Mouse (Mus musculus) intestine, embryonic 15.5 days (tissue): ENCODE results near the gene Fbxo34. TPM values are rescaled to one million over a fixed set of nuclear protein-coding genes. Genes with fewer than 3 reads are reported as not detected.
A peak's percentile ranks its signal among the peaks of the same experiment; 100 is the strongest.
"Not testable (repeated sequence)": the region's sequence is repeated elsewhere in the genome, so short reads cannot be mapped to it uniquely, and the experiment has no call there.

Source experiments
- ATAC-seq: fragments of 200-750 bp; cut with Nextera tagmentation; 2 replicates; pipeline ENCODE4 v1.8.0; 2017; ENCODE audit warnings: moderate TSS enrichment, moderate library complexity
- H3K27ac ChIP-seq: fragments of 300-500 bp; sonication (generic); 2 replicates; pipeline ENCODE4 v1.5.1; 2015; ENCODE audit warnings: mild to moderate bottlenecking, inconsistent platforms
- H3K27me3 ChIP-seq: fragments of 300-500 bp; sonication (generic); replicated peaks from 2 replicates; pipeline ENCODE4 v1.6.1; 2015; ENCODE audit warnings: inconsistent platforms
- H3K36me3 ChIP-seq: fragments of 300-500 bp; sonication (generic); 2 replicates; pipeline ENCODE4 v1.6.1; 2015; ENCODE audit warnings: inconsistent platforms
- H3K4me1 ChIP-seq: fragments of 300-500 bp; sonication (generic); replicated peaks from 2 replicates; pipeline ENCODE4 v1.6.1; 2015; ENCODE audit warnings: inconsistent platforms
- H3K4me2 ChIP-seq: fragments of 300-500 bp; sonication (generic); replicated peaks from 2 replicates; pipeline ENCODE4 v1.6.1; 2015; ENCODE audit warnings: mild to moderate bottlenecking, inconsistent platforms
- H3K4me3 ChIP-seq: fragments of 300-500 bp; sonication (generic); replicated peaks from 2 replicates; pipeline ENCODE4 v1.5.1; 2015; ENCODE audit warnings: inconsistent platforms
- H3K9ac ChIP-seq: fragments of 300-500 bp; sonication (generic); 2 replicates; pipeline ENCODE4 v1.6.1; 2015; ENCODE audit warnings: inconsistent platforms
- H3K9me3 ChIP-seq: fragments of 300-500 bp; sonication (generic); 2 replicates; pipeline ENCODE4 v1.6.1; 2016; ENCODE audit warnings: inconsistent platforms
- WGBS: fragments of 180-500 bp; shearing (Covaris S2); methylation state at CpG from one replicate; pipeline ENCODE4 v1.1.7; 2015; 5-methylcytosine and 5-hydroxymethylcytosine counted together
- polyA plus RNA-seq: library from polyadenylated mRNA; unstranded; fragments of >200 nt; fragmentation: Nextera tagmentation; extraction: Ambion mirVana; gene quantifications from 2 replicates; pipeline ENCODE4 v1.2.1, GENCODE M21; 2015

Gene Fbxo34
- polyA plus RNA-seq, 1 experiment from 2014 or later: 22.1 TPM

- H3K4me3 ChIP-seq: no peak overlapping the region
- no peak overlapping the region for H3K4me2 ChIP-seq
- H3K36me3 ChIP-seq: no peaks in the 10 kb centered on the region
- no peaks in the 10 kb centered on the region for H3K27me3 ChIP-seq
- H3K4me1 ChIP-seq: no peaks in the 10 kb centered on the region
- 70% methylated on average over 8 of the region's 8 CpGs for WGBS
- no peak for ATAC-seq
- no peak overlapping the region for H3K27ac ChIP-seq
- H3K9ac ChIP-seq: no peak overlapping the region
- H3K9me3 ChIP-seq: no peaks in the 10 kb centered on the region
Measured at GRCm38 (mm10) chr14:47525374-47525773, 75.2 kb downstream of the Fbxo34 start.

GRCm38 (mm10) chr14:47525861-47526260 is 75.6 kb downstream of the Fbxo34 start:
- ATAC-seq: no peak

GRCm38 (mm10) chr14:47527833-47528232 is 77.6 kb downstream of the Fbxo34 start:
- H3K9me3 ChIP-seq: no peaks in the 10 kb centered on the region
- no peak overlapping the region for H3K4me3 ChIP-seq
- no peaks in the 10 kb centered on the region for H3K4me1 ChIP-seq
- no peak overlapping the region for H3K9ac ChIP-seq
- no peak overlapping the region for H3K4me2 ChIP-seq
- H3K36me3 ChIP-seq: no peaks in the 10 kb centered on the region
- H3K27me3 ChIP-seq: no peaks in the 10 kb centered on the region
- no peak overlapping the region for H3K27ac ChIP-seq
- ATAC-seq: peak; percentile 65; the same call in 1 of the 2 replicates
- 83% methylated on average over 2 of the region's 2 CpGs for WGBS

More at GRCm38 (mm10) chr14:47525861-47526260, 75.6 kb downstream of the Fbxo34 start:
- no peaks in the 10 kb centered on the region for H3K27me3 ChIP-seq
- no peak overlapping the region for H3K9ac ChIP-seq
- H3K27ac ChIP-seq: no peak overlapping the region
- H3K4me1 ChIP-seq: no peaks in the 10 kb centered on the region
- H3K4me3 ChIP-seq: no peak overlapping the region
- H3K4me2 ChIP-seq: no peak overlapping the region
- H3K9me3 ChIP-seq: no peaks in the 10 kb centered on the region
- WGBS: 89% methylated on average over 5 of the region's 5 CpGs
- H3K36me3 ChIP-seq: no peaks in the 10 kb centered on the region

- H3K27ac ChIP-seq: no peak overlapping the region
- peaks cover 1% of the 10 kb centered on the region; the same call in 1 of the 2 replicates for H3K4me1 ChIP-seq
- no peak for ATAC-seq
Measured at GRCm38 (mm10) chr14:47528293-47528692, 78.1 kb downstream of the Fbxo34 start.

GRCm38 (mm10) chr14:47529019-47529418 is 78.8 kb downstream of the Fbxo34 start:
- H3K9ac ChIP-seq: no peak overlapping the region
- 44% methylated on average over 8 of the region's 8 CpGs for WGBS
- no peak for ATAC-seq

More at GRCm38 (mm10) chr14:47528293-47528692, 78.1 kb downstream of the Fbxo34 start:
- Histone ChIP-seq H3K9me3 (no peaks in the 10 kb centered on the region), H3K36me3 (no peaks in the 10 kb centered on the region), H3K9ac (no peak overlapping the region), H3K27me3 (no peaks in the 10 kb centered on the region), H3K4me2 (no peak overlapping the region), H3K4me3 (no peak overlapping the region)
- WGBS: 78% methylated on average over 3 of the region's 3 CpGs

GRCm38 (mm10) chr14:47529592-47529991 is 79.4 kb downstream of the Fbxo34 start:
- 95% methylated on average over 12 of the region's 12 CpGs for WGBS
- not testable (repeated sequence) for H3K4me3 ChIP-seq, H3K4me1 ChIP-seq, H3K36me3 ChIP-seq, H3K9ac ChIP-seq, ATAC-seq, H3K9me3 ChIP-seq, H3K27me3 ChIP-seq, H3K4me2 ChIP-seq, H3K27ac ChIP-seq

More at GRCm38 (mm10) chr14:47529019-47529418, 78.8 kb downstream of the Fbxo34 start:
- no peaks in the 10 kb centered on the region for H3K27me3 ChIP-seq
- no peaks in the 10 kb centered on the region for H3K36me3 ChIP-seq
- peaks cover 4% of the 10 kb centered on the region for H3K4me1 ChIP-seq
- no peaks in the 10 kb centered on the region for H3K9me3 ChIP-seq
- no peak overlapping the region for H3K4me2 ChIP-seq
- H3K4me3 ChIP-seq: no peak overlapping the region
- no peak overlapping the region for H3K27ac ChIP-seq

GRCm38 (mm10) chr14:47532496-47532895 is 82.3 kb downstream of the Fbxo34 start:
- Histone ChIP-seq H3K9me3 (no peaks in the 10 kb centered on the region), H3K9ac (no peak overlapping the region), H3K4me2 (no peak overlapping the region), H3K4me3 (no peak overlapping the region), H3K27ac (no peak overlapping the region), H3K27me3 (no peaks in the 10 kb centered on the region), H3K4me1 (peaks cover 13% of the 10 kb centered on the region), H3K36me3 (no peaks in the 10 kb centered on the region)
- ATAC-seq: no peak
- WGBS: 59% methylated on average over 1 of the region's 1 CpGs

- peak overlapping the region; percentile 36 for H3K4me2 ChIP-seq
- 35% methylated on average over 11 of the region's 11 CpGs for WGBS
Measured at GRCm38 (mm10) chr14:47533365-47534175, 83.3 kb downstream of the Fbxo34 start.

GRCm38 (mm10) chr14:47534176-47534525 is 83.9 kb downstream of the Fbxo34 start:
- Histone ChIP-seq H3K27ac (no peak overlapping the region), H3K4me3 (no peak overlapping the region)
- no peak for ATAC-seq

More at GRCm38 (mm10) chr14:47533365-47534175, 83.3 kb downstream of the Fbxo34 start:
- Histone ChIP-seq H3K4me1 (peaks cover 13% of the 10 kb centered on the region), H3K4me3 (no peak overlapping the region), H3K9ac (no peak overlapping the region), H3K27me3 (no peaks in the 10 kb centered on the region), H3K27ac (peak overlapping the region; percentile 69), H3K9me3 (no peaks in the 10 kb centered on the region), H3K36me3 (no peaks in the 10 kb centered on the region)
- peak; percentile 90 for ATAC-seq

GRCm38 (mm10) chr14:47535096-47535495 is 84.9 kb downstream of the Fbxo34 start:
- no peak overlapping the region for H3K4me3 ChIP-seq
- H3K9ac ChIP-seq: no peak overlapping the region
- no peak overlapping the region for H3K27ac ChIP-seq
- no peaks in the 10 kb centered on the region for H3K36me3 ChIP-seq
- no peaks in the 10 kb centered on the region for H3K9me3 ChIP-seq
- ATAC-seq: peak; percentile 76
- no peak overlapping the region for H3K4me2 ChIP-seq
- no peaks in the 10 kb centered on the region for H3K27me3 ChIP-seq
- WGBS: 47% methylated on average over 1 of the region's 1 CpGs
- peaks cover 13% of the 10 kb centered on the region for H3K4me1 ChIP-seq

More at GRCm38 (mm10) chr14:47534176-47534525, 83.9 kb downstream of the Fbxo34 start:
- 91% methylated on average over 5 of the region's 5 CpGs for WGBS
- Histone ChIP-seq H3K4me1 (peaks cover 13% of the 10 kb centered on the region), H3K36me3 (no peaks in the 10 kb centered on the region), H3K27me3 (no peaks in the 10 kb centered on the region), H3K9ac (no peak overlapping the region), H3K4me2 (no peak overlapping the region), H3K9me3 (no peaks in the 10 kb centered on the region)

- Histone ChIP-seq H3K9ac (no peak overlapping the region), H3K36me3 (0 out of 2 replicates have a peak, but pooled peaks cover 14% of the 10 kb centered on the region)
- WGBS: 82% methylated on average over 10 of the region's 10 CpGs
Measured at GRCm38 (mm10) chr14:47541325-47541948, 91.2 kb downstream of the Fbxo34 start.

GRCm38 (mm10) chr14:47542283-47542682 is 92.1 kb downstream of the Fbxo34 start:
- H3K36me3 ChIP-seq: peaks cover 22% of the 10 kb centered on the region
- no peaks in the 10 kb centered on the region for H3K27me3 ChIP-seq
- no peak for ATAC-seq
- no peaks in the 10 kb centered on the region for H3K9me3 ChIP-seq
- H3K4me1 ChIP-seq: no peaks in the 10 kb centered on the region
- H3K4me2 ChIP-seq: no peak overlapping the region
- no peak overlapping the region for H3K27ac ChIP-seq
- no peak overlapping the region for H3K9ac ChIP-seq
- 93% methylated on average over 3 of the region's 3 CpGs for WGBS
- no peak overlapping the region for H3K4me3 ChIP-seq

More at GRCm38 (mm10) chr14:47541325-47541948, 91.2 kb downstream of the Fbxo34 start:
- Histone ChIP-seq H3K4me3 (no peak overlapping the region), H3K27ac (no peak overlapping the region), H3K9me3 (no peaks in the 10 kb centered on the region), H3K4me2 (no peak overlapping the region), H3K27me3 (no peaks in the 10 kb centered on the region), H3K4me1 (no peaks in the 10 kb centered on the region)
- 0 out of 2 replicates have a peak, but pooled peaks have one; percentile 25 for ATAC-seq
